ENCODE assay signal across 23 mouse cellular contexts in genomic region chr9:67154062-67154461, GRCm38 (mm10).
DNase-seq lines count a peak whose midpoint lies in the region; ATAC-seq and TF ChIP-seq lines count a peak whose summit lies in the region.
"Had no signal": no experiment of that assay in that cellular context is flagged by ENCODE, and none has a peak within 500 bp of the region (broad histone marks: within the 10 kb centered on the region; RNA-seq: fewer than 3 reads in every experiment).

No protein-coding gene starts in this region.

- ATAC-seq in kidney, postnatal 0 days (replicated peaks; ENCODE audit: low FRiP score, low read depth), result no peak
- ATAC-seq in intestine, postnatal 0 days, result no peak
- peak; percentile 50 for ATAC-seq in stomach, postnatal 0 days (ENCODE audit: low FRiP score, low TSS enrichment)
- ATAC-seq: forebrain, embryonic 14.5 days; hindbrain, embryonic 16.5 days; Patski had no signal

- no peaks in the 10 kb centered on the region for H3K9me3 ChIP-seq in kidney, postnatal 0 days (replicated peaks; ENCODE audit: low read length)
- no peaks in the 10 kb centered on the region for H3K9me3 ChIP-seq in intestine, postnatal 0 days (ENCODE audit: control insufficient read depth)
- H3K9me3 ChIP-seq in stomach, postnatal 0 days (ENCODE audit: control insufficient read depth, low read length), result no peaks in the 10 kb centered on the region
- H3K9me3 ChIP-seq: embryonic facial prominence, embryonic 15.5 days; forebrain, embryonic 10.5 days; heart, embryonic 13.5 days; hindbrain, embryonic 12.5 days had no signal

- H3K4me1 ChIP-seq in kidney, postnatal 0 days (replicated peaks; ENCODE audit: insufficient read depth, low read length), result peaks cover 9% of the 10 kb centered on the region
- peaks cover 10% of the 10 kb centered on the region; the same call in 1 of the 2 replicates for H3K4me1 ChIP-seq in intestine, postnatal 0 days (replicated peaks; ENCODE audit: control insufficient read depth, insufficient read depth, low read length)
- no peaks in the 10 kb centered on the region for H3K4me1 ChIP-seq in stomach, postnatal 0 days (replicated peaks; ENCODE audit: control insufficient read depth, insufficient read depth)
- H3K4me1 ChIP-seq: hindbrain, embryonic 12.5 days had no signal

- H3K4me2 ChIP-seq in kidney, postnatal 0 days (ENCODE audit: low read length), result no peak overlapping the region
- no peak overlapping the region for H3K4me2 ChIP-seq in intestine, postnatal 0 days (replicated peaks; ENCODE audit: low read depth)
- H3K4me2 ChIP-seq in stomach, postnatal 0 days (replicated peaks; ENCODE audit: low read depth), result no peak overlapping the region
- H3K4me2 ChIP-seq: embryonic facial prominence, embryonic 15.5 days; heart, embryonic 13.5 days; hindbrain, embryonic 12.5 days had no signal

- WGBS in kidney, postnatal 0 days, result 77% methylated on average over 6 of the region's 6 CpGs
- WGBS in intestine, postnatal 0 days, result 44% methylated on average over 6 of the region's 6 CpGs
- 43% methylated on average over 6 of the region's 6 CpGs for WGBS in stomach, postnatal 0 days

- peak; percentile 12 for DNase-seq in kidney, postnatal 0 days (ENCODE audit: low spot score)
- DNase-seq in kidney, postnatal 10 days, result no peak
- DNase-seq in brain, adult 2 months (ENCODE audit: low read depth, low spot score), result peak; percentile 13
- DNase-seq in stomach, postnatal 0 days (ENCODE audit: low spot score), result no peak
- no peak for DNase-seq in gastrocnemius, adult 18-20 months (ENCODE audit: low spot score)
- DNase-seq in urinary bladder, postnatal 25 days (ENCODE audit: low spot score), result no peak
- DNase-seq: adrenal gland, adult 2 months; adrenal gland, postnatal 25 days; cerebellum, adult 2 months; cerebellum, postnatal 10 days; embryo, embryonic 11 days; gastrocnemius, postnatal 25 days; heart, postnatal 4 days had no signal

- no peaks in the 10 kb centered on the region for H3K27me3 ChIP-seq in kidney, postnatal 0 days (ENCODE audit: insufficient read depth, low read length)
- H3K27me3 ChIP-seq in intestine, postnatal 0 days (replicated peaks; ENCODE audit: control insufficient read depth, insufficient read depth, low read length), result no peaks in the 10 kb centered on the region
- no peaks in the 10 kb centered on the region for H3K27me3 ChIP-seq in stomach, postnatal 0 days (ENCODE audit: control insufficient read depth, insufficient read depth, low read length)
- H3K27me3 ChIP-seq: CH12.LX; embryonic facial prominence, embryonic 15.5 days; heart, embryonic 13.5 days; hindbrain, embryonic 12.5 days; Patski had no signal

- no peak for TF ChIP-seq EP300 in stomach, postnatal 0 days (optimal IDR thresholded peaks at IDR 0.05)

- no peak overlapping the region for H3K27ac ChIP-seq in kidney, postnatal 0 days
- H3K27ac ChIP-seq in intestine, postnatal 0 days (ENCODE audit: low read depth, low read length), result no peak overlapping the region
- no peak overlapping the region for H3K27ac ChIP-seq in stomach, postnatal 0 days (replicated peaks)
- H3K27ac ChIP-seq: embryonic facial prominence, embryonic 15.5 days; forebrain, embryonic 10.5 days; heart, embryonic 13.5 days; hindbrain, embryonic 12.5 days had no signal

- no peak overlapping the region for H3K4me3 ChIP-seq in kidney, postnatal 0 days (replicated peaks; ENCODE audit: low read depth, low read length)
- no peak overlapping the region for H3K4me3 ChIP-seq in intestine, postnatal 0 days (ENCODE audit: low read depth, low read length)
- H3K4me3 ChIP-seq in stomach, postnatal 0 days (ENCODE audit: low read depth, low read length), result no peak overlapping the region
- H3K4me3 ChIP-seq: embryonic facial prominence, embryonic 15.5 days; erythroblast, embryonic 14.5 days; forebrain, embryonic 10.5 days; heart, embryonic 13.5 days; hindbrain, embryonic 12.5 days had no signal

- no peaks in the 10 kb centered on the region for H3K36me3 ChIP-seq in kidney, postnatal 0 days (ENCODE audit: insufficient read depth, low read length)
- no peaks in the 10 kb centered on the region for H3K36me3 ChIP-seq in intestine, postnatal 0 days (ENCODE audit: control insufficient read depth, insufficient read depth)
- H3K36me3 ChIP-seq in stomach, postnatal 0 days (ENCODE audit: control insufficient read depth, insufficient read depth, low read length), result no peaks in the 10 kb centered on the region
- H3K36me3 ChIP-seq: embryonic facial prominence, embryonic 15.5 days; forebrain, embryonic 10.5 days; heart, embryonic 13.5 days; hindbrain, embryonic 12.5 days had no signal

- H3K9ac ChIP-seq in kidney, postnatal 0 days (ENCODE audit: low read depth, low read length), result no peak overlapping the region
- H3K9ac ChIP-seq in intestine, postnatal 0 days (ENCODE audit: low read depth, low read length), result no peak overlapping the region
- H3K9ac ChIP-seq in stomach, postnatal 0 days (ENCODE audit: low read length), result no peak overlapping the region
- H3K9ac ChIP-seq: embryonic facial prominence, embryonic 15.5 days; heart, embryonic 13.5 days; hindbrain, embryonic 12.5 days had no signal

- no peak for TF ChIP-seq CTCF in kidney, postnatal 0 days (IDR thresholded peaks at IDR 0.05; ENCODE audit: low read depth)
- peak; percentile 48 for TF ChIP-seq CTCF in intestine, postnatal 0 days (IDR thresholded peaks at IDR 0.05; ENCODE audit: low read depth)
- peak; percentile 32 for TF ChIP-seq CTCF in stomach, postnatal 0 days (IDR thresholded peaks at IDR 0.05; ENCODE audit: low read depth)

Comparison
In these comparisons a context has a peak if more than half of its experiments do, and no peak if none do; other contexts are left out.
1. DNase-seq: peak in kidney, postnatal 0 days (single experiment) and brain, adult 2 months (single experiment); none in kidney, postnatal 10 days (single experiment), stomach, postnatal 0 days (single experiment), gastrocnemius, adult 18-20 months (single experiment) and urinary bladder, postnatal 25 days (single experiment).